Mouse (Mus musculus) urinary bladder, postnatal 10 days (tissue): Measurements from ENCODE around the gene Vmn1r107.
"Not testable (repeated sequence)": the region's sequence is repeated elsewhere in the genome, so short reads cannot be mapped to it uniquely, and the experiment has no call there.

Source experiments
- DNase-seq: peaks from one replicate; pipeline ENCODE4 v3.0.0; 2022; ENCODE audit warnings: low spot score

Vmn1r107 gene

DNA sequence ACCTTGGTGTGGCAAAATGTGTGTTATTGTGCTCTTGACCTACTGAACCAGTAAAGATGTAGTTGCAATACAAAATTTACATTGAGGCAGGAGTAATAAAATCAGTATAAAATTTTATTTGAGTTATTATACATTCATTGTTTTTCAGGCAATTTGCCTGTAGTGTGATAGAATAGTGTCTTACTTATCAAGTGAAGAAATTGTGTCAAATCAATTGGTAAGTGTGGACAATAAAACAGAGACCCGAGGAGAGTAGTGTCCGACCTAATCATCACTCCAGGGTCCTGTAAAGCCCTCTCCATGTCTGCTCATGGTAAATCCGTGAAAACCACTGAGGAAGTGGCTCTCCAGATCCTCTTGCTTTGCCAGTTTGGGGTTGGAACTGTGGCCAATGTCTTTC, at the start of gene Vmn1r107:
Gene Vmn1r107, plus strand, starts transcription at position 301 of the 400 bp plus-strand sequence.
- not testable (repeated sequence) for DNase-seq

DNA sequence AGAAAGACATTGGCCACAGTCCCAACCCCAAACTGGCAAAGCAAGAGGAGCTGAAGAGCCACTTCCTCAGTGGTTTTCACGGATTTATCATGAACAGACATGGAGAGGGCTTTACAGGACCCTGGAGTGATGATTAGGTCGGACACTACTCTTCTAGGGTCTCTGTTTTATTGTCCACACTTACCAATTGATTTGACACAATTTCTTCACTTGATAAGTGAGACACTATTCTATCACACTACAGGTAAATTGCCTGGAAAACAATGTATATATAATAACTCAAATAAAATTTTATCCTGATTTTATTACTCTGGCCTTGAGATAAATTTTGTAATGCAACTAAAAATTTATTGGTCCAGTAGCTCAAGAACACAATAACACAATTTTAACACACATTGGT, 34.4 kb downstream of the Vmn1r107 start, which contains the start of gene Vmn1r111:
Gene Vmn1r111, minus strand, starts transcription at position 101 of the 400 bp plus-strand sequence.
- not testable (repeated sequence) for DNase-seq
